Mouse (Mus musculus) bone marrow, adult 2 months (tissue): Measurements from ENCODE around the gene Umodl1.

Experiments used
- CTCF ChIP-seq: fragments of 200-500 bp; IDR thresholded peaks from 2 replicates; pipeline ENCODE4 v1.5.1; 2011; ENCODE audit warnings: low read length, control low read depth; ENCODE audit not compliant: control insufficient read depth, insufficient read depth
- POLR2A ChIP-seq: fragments of 200-500 bp; IDR thresholded peaks from 2 replicates; pipeline ENCODE4 v1.6.1; 2011; ENCODE audit warnings: low read depth, mild to moderate bottlenecking, control low read depth, low read length, borderline replicate concordance; ENCODE audit not compliant: control insufficient read depth

- no peak for TF ChIP-seq CTCF
- no peak for TF ChIP-seq POLR2A
These were observed 46.9 kb upstream of the Umodl1 start for GRCm38 (mm10) chr17:30907577-30907976.
